Mouse (Mus musculus) granulocyte monocyte progenitor cell, adult 5-6 weeks (primary cell): ENCODE data around the gene Apobr. TPM values are rescaled to one million over a fixed set of nuclear protein-coding genes. Genes with fewer than 3 reads are reported as not detected.

Experiments
- ATAC-seq: replicated peaks from 2 replicates; pipeline ENCODE4 v1.8.0; 2016; ENCODE audit warnings: mild to moderate bottlenecking, moderate TSS enrichment, inconsistent platforms; ENCODE audit not compliant: poor library complexity, severe bottlenecking
- total RNA-seq, 2 experiments: library from RNA; stranded (forward) in 1 of 2; stranded (reverse) in 1 of 2; fragments of 200-712, 200-1000 nt in 1 of 2; fragments of >200 nt in 1 of 2; fragmentation: Nextera tagmentation in 1 of 2; gene quantifications; 2 replicates each; pipeline ENCODE4 v1.2.3; 2014 to 2017

Apobr gene
- total RNA-seq (2014; fragmentation: Nextera tagmentation) (2.1 and 3.9 TPM in 2 replicates), total RNA-seq (2017) (4.2 and 6.2 TPM in 2 replicates)

- peak; percentile 74 for ATAC-seq
Observed at GRCm38 (mm10) chr7:126584506-126584977, at the start of gene Apobr. TSS of gene Apobr (plus strand) at chr7:126584942.

- peak; percentile 76 for ATAC-seq
Observed at GRCm38 (mm10) chr7:126535766-126536165, 49.0 kb upstream of the Apobr start.

DNA sequence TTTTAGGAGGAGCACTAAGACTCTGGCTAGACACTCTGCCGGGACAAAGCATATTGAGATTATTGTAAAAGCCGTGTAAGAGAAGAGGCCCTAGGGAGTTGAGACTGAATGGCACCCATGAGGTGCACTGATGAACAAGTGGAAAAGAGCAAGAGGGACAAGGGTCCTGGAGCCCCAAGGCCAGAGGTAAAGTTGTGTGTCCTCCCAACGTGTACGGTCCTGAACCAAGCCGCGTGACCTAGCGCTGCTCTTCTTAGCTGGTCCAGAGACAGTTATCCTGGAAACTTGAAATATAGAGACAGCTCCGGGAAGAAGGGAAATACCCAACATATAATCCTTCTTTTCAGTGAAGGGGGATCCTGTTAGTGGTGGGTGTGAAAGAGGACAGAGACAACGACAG is 48.3 kb upstream of the Apobr start:
- no peak for ATAC-seq

DNA sequence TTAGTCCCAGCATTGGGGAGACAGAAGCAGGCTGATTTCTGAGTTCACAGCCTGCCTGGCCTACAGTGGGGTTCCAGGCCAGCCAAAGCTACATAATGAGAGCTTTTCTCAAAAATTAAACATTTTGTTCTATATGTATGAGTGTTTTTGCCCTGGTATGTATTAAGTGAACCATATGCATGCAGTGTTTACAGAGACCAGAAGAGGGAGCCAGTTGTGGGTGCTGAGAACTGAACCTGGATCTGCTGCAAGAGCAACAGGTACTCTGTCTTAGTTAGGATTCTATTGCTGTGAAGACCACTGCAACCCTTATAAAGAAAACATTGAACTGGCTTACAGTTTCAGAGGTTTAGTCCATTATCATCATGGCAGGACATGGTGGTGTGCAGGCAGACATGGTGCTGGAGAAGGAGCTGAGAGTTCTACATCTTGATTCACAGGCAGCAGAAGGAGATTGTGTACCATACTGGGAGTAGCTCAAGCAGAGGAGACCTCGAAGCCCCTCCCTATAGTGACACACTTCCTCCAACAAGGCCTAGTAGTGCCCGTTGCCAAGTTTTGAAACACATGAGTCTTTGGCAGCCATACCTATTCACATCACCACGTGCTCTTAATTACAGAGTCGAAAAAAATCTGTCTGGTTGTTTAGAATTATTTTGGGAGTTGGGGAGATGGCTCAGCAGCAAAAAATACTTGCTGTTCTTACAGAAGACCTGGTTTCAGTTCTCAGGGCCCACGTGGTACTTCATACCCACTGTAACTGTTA is 46.7 kb upstream of the Apobr start:
- peak; percentile 62 for ATAC-seq

- ATAC-seq, result no peak
Observed at GRCm38 (mm10) chr7:126541661-126542060, 43.1 kb upstream of the Apobr start.

DNA sequence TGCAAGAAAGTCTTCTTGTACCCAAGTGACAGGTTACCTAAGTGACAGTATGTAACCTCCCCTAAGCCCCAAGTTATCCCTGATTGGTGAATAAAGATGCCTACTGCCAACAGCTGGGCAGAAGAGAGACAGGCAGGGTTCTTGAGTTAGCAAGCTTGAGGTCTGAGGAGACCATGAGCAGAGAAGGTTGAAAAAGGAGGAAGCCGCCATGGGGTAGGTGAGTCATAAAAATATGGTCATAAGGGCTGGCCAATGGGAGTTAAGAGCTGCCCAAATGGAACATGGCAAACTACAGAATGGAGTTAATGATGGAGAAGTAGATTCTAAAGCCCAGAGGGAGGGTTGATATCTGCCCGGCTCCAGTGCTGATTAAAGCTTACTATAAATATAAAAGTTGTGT is 39.1 kb upstream of the Apobr start:
- no peak for ATAC-seq

- no peak for ATAC-seq
Observed at GRCm38 (mm10) chr7:126554796-126555195, 29.9 kb upstream of the Apobr start.

DNA sequence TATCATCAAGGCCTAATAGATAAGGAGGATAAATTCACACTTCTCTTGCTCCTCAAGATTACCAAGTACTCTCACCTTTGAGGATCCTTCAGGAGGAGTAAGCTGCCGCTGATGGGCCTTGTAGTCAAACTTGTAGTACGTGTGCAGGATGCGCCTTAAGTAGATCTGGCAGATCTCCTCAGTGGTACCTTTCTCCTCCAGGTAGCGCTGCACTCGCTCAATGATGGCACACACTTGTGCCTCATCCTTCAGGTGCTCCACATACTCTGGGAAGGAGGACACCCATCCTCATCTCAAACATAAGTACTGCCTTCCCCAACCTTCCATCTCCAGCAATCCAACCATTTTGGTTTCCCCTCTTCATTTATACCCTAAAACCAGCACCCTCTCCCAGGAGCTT is 28.1 kb upstream of the Apobr start:
- ATAC-seq, result no peak

- ATAC-seq, result peak; percentile 64
Observed at GRCm38 (mm10) chr7:126565693-126566092, 19.0 kb upstream of the Apobr start.

- peak; percentile 94 for ATAC-seq
Observed at GRCm38 (mm10) chr7:126566094-126566765, 18.5 kb upstream of the Apobr start, which contains the start of gene Eif3c. TSS of gene Eif3c (minus strand) at chr7:126566411.

GRCm38 (mm10) chr7:126576946-126577345 is 7.8 kb upstream of the Apobr start:
- peak; percentile 83 for ATAC-seq

- ATAC-seq, result no peak
Observed at GRCm38 (mm10) chr7:126579172-126579571, 5.6 kb upstream of the Apobr start.

DNA sequence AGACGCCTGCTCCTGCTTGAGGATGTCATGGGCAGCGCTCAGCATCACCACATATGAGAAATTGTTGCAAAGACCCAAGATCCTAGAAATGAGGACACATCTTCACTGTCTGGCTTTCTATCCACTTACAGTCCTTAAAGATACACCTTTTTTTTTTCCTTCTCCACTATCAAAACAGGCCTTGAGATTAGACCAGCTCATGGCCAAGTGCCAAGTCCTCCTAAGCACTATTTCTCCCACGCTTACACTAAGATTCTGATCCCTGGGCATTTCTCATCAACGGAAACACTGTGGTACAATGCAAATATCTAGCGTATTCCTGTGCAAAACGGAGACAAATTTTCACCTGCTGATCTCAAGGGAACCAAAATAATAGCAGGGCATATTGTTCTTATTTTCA is 3.1 kb upstream of the Apobr start:
- no peak for ATAC-seq

DNA sequence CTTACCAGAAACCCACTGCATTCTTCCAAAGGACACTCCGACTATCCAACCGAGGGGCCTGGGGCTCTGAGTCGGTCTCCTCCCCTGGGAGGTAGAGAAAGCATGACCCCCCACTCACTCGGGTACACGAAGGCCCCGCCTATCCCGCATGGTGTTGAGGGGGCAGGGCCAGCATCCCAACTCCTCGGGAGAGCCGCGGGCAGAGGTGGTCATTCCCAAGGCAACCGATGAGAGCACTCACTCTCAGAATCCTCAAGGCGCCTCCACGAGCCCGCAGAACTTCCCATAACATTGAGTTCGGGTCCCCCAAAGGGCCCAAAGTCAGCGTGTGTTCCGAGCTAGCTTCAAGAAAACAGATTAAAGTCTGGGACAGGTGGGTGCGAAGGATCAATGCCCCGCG is 2.0 kb upstream of the Apobr start:
- ATAC-seq, result no peak

GRCm38 (mm10) chr7:126583251-126583709 is 1.5 kb upstream of the Apobr start:
- peak; percentile 38 for ATAC-seq

DNA sequence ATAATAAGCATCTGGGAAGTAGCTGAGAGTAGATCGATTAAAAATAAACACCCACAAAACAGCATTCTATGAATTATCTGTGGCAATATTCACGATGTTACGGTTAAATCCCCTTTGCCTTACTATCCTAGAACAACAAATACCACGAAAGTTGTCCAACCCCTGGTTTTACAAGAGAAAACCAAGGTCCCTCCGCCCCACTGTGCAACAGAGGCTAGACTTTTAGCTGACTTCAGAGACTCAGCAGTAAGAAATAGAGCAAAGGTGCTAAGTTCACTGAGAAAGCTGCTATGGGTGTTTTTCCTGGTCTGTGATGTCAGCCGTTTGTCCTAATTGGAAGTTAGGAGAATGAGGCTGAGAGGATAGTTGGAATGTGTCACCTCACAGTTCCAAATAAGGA is 981 bp upstream of the Apobr start:
- no peak for ATAC-seq

DNA sequence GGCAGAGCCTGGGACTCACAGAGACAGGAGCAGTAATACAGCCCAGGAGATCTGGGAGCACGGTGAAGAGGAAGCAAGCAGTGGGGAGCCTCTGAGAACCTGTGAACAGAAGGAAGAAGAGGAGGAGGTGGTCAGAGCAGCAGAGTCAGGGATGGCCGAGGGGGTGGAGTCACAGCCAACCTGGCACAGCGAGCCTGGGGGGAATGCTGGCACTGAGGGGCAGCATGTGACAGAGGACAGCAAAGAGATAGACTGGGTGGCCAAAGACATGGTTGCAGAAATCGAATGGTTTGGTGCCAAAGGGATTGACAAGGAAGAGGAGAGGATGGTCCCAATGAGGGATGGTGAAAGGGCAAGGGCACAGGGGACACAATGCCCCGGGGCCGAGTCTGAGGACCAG is 975 bp downstream of the Apobr start, which contains the start of gene Cln3:
Gene Cln3 (minus strand): TSS at position 101 of the 400 bp plus-strand sequence.
- ATAC-seq, result 0 out of 2 replicates have a peak, but pooled peaks have one; percentile 11

DNA sequence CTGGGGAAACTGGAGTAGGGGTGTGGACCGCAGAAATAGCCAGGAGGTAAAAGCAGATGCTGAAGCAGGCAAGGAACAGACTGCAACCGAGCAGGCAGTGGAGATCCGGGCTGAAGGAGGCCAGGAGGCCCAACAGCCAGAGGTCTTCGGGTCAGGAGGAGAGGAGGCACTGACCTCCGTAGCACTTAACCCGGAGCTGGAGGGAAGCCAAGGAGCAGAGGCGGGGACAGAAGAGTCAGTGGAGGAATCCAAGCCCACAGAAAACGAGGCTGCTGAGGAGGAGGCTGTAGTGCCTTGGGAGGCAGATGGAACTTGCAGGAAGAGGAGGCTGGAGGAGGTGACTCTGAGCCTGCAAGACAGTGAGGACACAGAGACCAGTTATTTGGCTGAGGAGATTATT is 2.1 kb downstream of the Apobr start:
- no peak for ATAC-seq

- no peak for ATAC-seq
Observed at GRCm38 (mm10) chr7:126587779-126588178, 3.0 kb downstream of the Apobr start.

- ATAC-seq, result peak; percentile 53
Observed at GRCm38 (mm10) chr7:126594862-126595561, 10.3 kb downstream of the Apobr start, which contains the start of gene Il27. TSS of gene Il27 (minus strand) at chr7:126594941.

- ATAC-seq, result no peak
Observed at GRCm38 (mm10) chr7:126595890-126596289, 11.1 kb downstream of the Apobr start.
